Mouse (Mus musculus): ENCODE data around the gene Slc35e3.

Gene Slc35e3

GRCm38 (mm10) chr10:117776281-117777102 lies 30.3 kb upstream of the Slc35e3 start:
- no peak for DNase-seq

- no peak for DNase-seq
These were observed 29.4 kb upstream of the Slc35e3 start for GRCm38 (mm10) chr10:117775401-117776144.

GRCm38 (mm10) chr10:117774817-117775120 lies 28.6 kb upstream of the Slc35e3 start:
- DNase-seq: no peak

GRCm38 (mm10) chr10:117774011-117774816 lies 28.0 kb upstream of the Slc35e3 start:
- no peak for DNase-seq

GRCm38 (mm10) chr10:117773106-117773720 lies 27.0 kb upstream of the Slc35e3 start:
- no peak for DNase-seq

GRCm38 (mm10) chr10:117772364-117773105 lies 26.4 kb upstream of the Slc35e3 start:
- DNase-seq: no peak

GRCm38 (mm10) chr10:117771131-117771510 lies 25.0 kb upstream of the Slc35e3 start:
- no peak for DNase-seq

GRCm38 (mm10) chr10:117770286-117771130 lies 24.3 kb upstream of the Slc35e3 start:
- no peak for DNase-seq

- no peak for DNase-seq
These were observed 23.5 kb upstream of the Slc35e3 start for GRCm38 (mm10) chr10:117769541-117770285.

- no peak for DNase-seq
These were observed 21.9 kb upstream of the Slc35e3 start for GRCm38 (mm10) chr10:117768141-117768440.

GRCm38 (mm10) chr10:117767286-117768140 lies 21.3 kb upstream of the Slc35e3 start:
- no peak for DNase-seq

GRCm38 (mm10) chr10:117766896-117767160 lies 20.7 kb upstream of the Slc35e3 start:
- DNase-seq: no peak

GRCm38 (mm10) chr10:117766111-117766895 lies 20.1 kb upstream of the Slc35e3 start:
- no peak for DNase-seq

- DNase-seq: no peak
These were observed 19.1 kb upstream of the Slc35e3 start for GRCm38 (mm10) chr10:117765116-117765894.

- no peak for DNase-seq
These were observed 18.4 kb upstream of the Slc35e3 start for GRCm38 (mm10) chr10:117764598-117764997.

- no peak for DNase-seq
These were observed 17.5 kb upstream of the Slc35e3 start for GRCm38 (mm10) chr10:117763588-117764190.

- no peak for DNase-seq
These were observed 16.8 kb upstream of the Slc35e3 start for GRCm38 (mm10) chr10:117762966-117763365.

- no peak for DNase-seq
These were observed 16.2 kb upstream of the Slc35e3 start for GRCm38 (mm10) chr10:117762281-117762830.
